Mouse (Mus musculus) heart, postnatal 0 days (tissue): Measurements from ENCODE around the gene Plcg2. TPM values are rescaled to one million over a fixed set of nuclear protein-coding genes. Genes with fewer than 3 reads are reported as not detected.
A peak's percentile ranks its signal among the peaks of the same experiment; 100 is the strongest.

ENCODE experiments used
- ATAC-seq: fragments of 200-750 bp; cut with Nextera tagmentation; 2 replicates; pipeline ENCODE4 v1.8.0; 2017; ENCODE audit warnings: low read depth, moderate number of reproducible peaks, moderate library complexity; ENCODE audit not compliant: insufficient read depth
- DNase-seq: peaks from one replicate; pipeline ENCODE4 v3.0.0-alpha.2; 2016; ENCODE audit warnings: low spot score
- H3K27ac ChIP-seq: fragments of 300-500 bp; sonication (generic); 2 replicates; pipeline ENCODE4 v1.5.1; 2014; ENCODE audit warnings: low read depth, mild to moderate bottlenecking
- H3K27me3 ChIP-seq: fragments of 300-500 bp; sonication (generic); 2 replicates; pipeline ENCODE4 v1.6.1; 2014; ENCODE audit warnings: low read length, mixed read lengths; ENCODE audit not compliant: control insufficient read depth, insufficient read depth
- H3K36me3 ChIP-seq: fragments of 300-500 bp; sonication (generic); replicated peaks from 2 replicates; pipeline ENCODE4 v1.6.1; 2014; ENCODE audit warnings: low read length, mixed read lengths; ENCODE audit not compliant: control insufficient read depth, insufficient read depth
- H3K4me1 ChIP-seq: fragments of 300-500 bp; sonication (generic); 2 replicates; pipeline ENCODE4 v1.6.1; 2014; ENCODE audit warnings: antibody characterized with exemption; ENCODE audit not compliant: control insufficient read depth, insufficient read depth
- H3K4me2 ChIP-seq: fragments of 300-500 bp; sonication (generic); 2 replicates; pipeline ENCODE4 v1.6.1; 2014; ENCODE audit warnings: low read depth, mild to moderate bottlenecking, low read length, moderate library complexity
- H3K4me3 ChIP-seq: fragments of 300-500 bp; sonication (generic); 2 replicates; pipeline ENCODE4 v1.5.1; 2014; ENCODE audit warnings: low read depth, low read length
- H3K9ac ChIP-seq: fragments of 300-500 bp; sonication (generic); replicated peaks from 2 replicates; pipeline ENCODE4 v1.6.1; 2014; ENCODE audit warnings: low read depth, low read length, mixed read lengths
- H3K9me3 ChIP-seq: fragments of 300-500 bp; sonication (generic); replicated peaks from 2 replicates; pipeline ENCODE4 v1.6.1; 2016; ENCODE audit warnings: low read length; ENCODE audit not compliant: control insufficient read depth
- CTCF ChIP-seq: IDR thresholded peaks from 2 replicates; pipeline ENCODE4 v1.5.1; 2016; ENCODE audit warnings: antibody characterized with exemption, control low read depth, low read depth
- EP300 ChIP-seq: IDR thresholded peaks from 2 replicates; pipeline ENCODE4 v1.6.1; 2016; ENCODE audit warnings: antibody characterized with exemption, low read depth
- WGBS: fragments of 180-500 bp; shearing (Covaris S2); extraction: QIAGEN DNeasy Blood & Tissue Kit; methylation state at CpG from one replicate; pipeline ENCODE4 v1.1.7; 2014; 5-methylcytosine and 5-hydroxymethylcytosine counted together
- polyA plus RNA-seq: library from polyadenylated mRNA; unstranded; fragments of >200 nt; fragmentation: Nextera tagmentation; extraction: Ambion mirVana; gene quantifications from 2 replicates; pipeline ENCODE4 v1.2.1, GENCODE M21; 2015
- total RNA-seq: library from RNA; depleted of rRNA; stranded (reverse); fragments of >200 nt; gene quantifications from 2 replicates; pipeline ENCODE4 v1.2.3, GENCODE M21; 2014; ENCODE audit warnings: low replicate concordance

Plcg2 gene
- total and polyA plus RNA-seq, 2 experiments from 2014 or later, result 5.0 to 8.8 TPM

- Histone ChIP-seq H3K36me3 (peaks cover 31% of the 10 kb centered on the region), H3K4me1 (no peaks in the 10 kb centered on the region), H3K9ac (no peak overlapping the region), H3K4me3 (no peak overlapping the region), H3K4me2 (no peak overlapping the region), H3K9me3 (no peaks in the 10 kb centered on the region), H3K27me3 (no peaks in the 10 kb centered on the region), H3K27ac (no peak overlapping the region)
- ATAC-seq, result 0 out of 2 replicates have a peak, but pooled peaks have one; percentile 33
- WGBS, result 50% methylated on average over 4 of the region's 5 CpGs
- TF ChIP-seq EP300, result no peak
- no peak for TF ChIP-seq CTCF
- no peak for DNase-seq
Observed at GRCm38 (mm10) chr8:117458440-117458839, 39.7 kb upstream of the Plcg2 start.

GRCm38 (mm10) chr8:117462701-117463284 lies 35.3 kb upstream of the Plcg2 start:
- Histone ChIP-seq H3K9me3 (no peaks in the 10 kb centered on the region), H3K27ac (no peak overlapping the region), H3K27me3 (no peaks in the 10 kb centered on the region), H3K4me2 (no peak overlapping the region), H3K4me3 (no peak overlapping the region), H3K9ac (no peak overlapping the region), H3K36me3 (0 out of 2 replicates have a peak, but pooled peaks cover 3% of the 10 kb centered on the region), H3K4me1 (no peaks in the 10 kb centered on the region)
- no peak for TF ChIP-seq EP300
- no peak for TF ChIP-seq CTCF
- DNase-seq, result no peak
- WGBS, result 81% methylated on average over 11 of the region's 11 CpGs
- no peak for ATAC-seq

GRCm38 (mm10) chr8:117464525-117464924 lies 33.6 kb upstream of the Plcg2 start:
- Histone ChIP-seq H3K9ac (no peak overlapping the region), H3K9me3 (no peaks in the 10 kb centered on the region), H3K4me1 (no peaks in the 10 kb centered on the region), H3K4me3 (no peak overlapping the region), H3K27ac (no peak overlapping the region), H3K4me2 (no peak overlapping the region), H3K36me3 (0 out of 2 replicates have a peak, but pooled peaks cover 3% of the 10 kb centered on the region), H3K27me3 (no peaks in the 10 kb centered on the region)
- ATAC-seq, result no peak
- TF ChIP-seq EP300, result no peak
- peak; percentile 18; the same call in 1 of the 2 replicates for TF ChIP-seq CTCF
- 93% methylated on average over 6 of the region's 6 CpGs for WGBS
- no peak for DNase-seq

GRCm38 (mm10) chr8:117465250-117465649 lies 32.8 kb upstream of the Plcg2 start:
- H3K9me3 ChIP-seq, result no peaks in the 10 kb centered on the region
- H3K4me1 ChIP-seq, result no peaks in the 10 kb centered on the region
- TF ChIP-seq EP300, result no peak
- peak; percentile 89 for TF ChIP-seq CTCF
- H3K4me2 ChIP-seq, result no peak overlapping the region
- DNase-seq (peak; percentile 91), ATAC-seq (peak; percentile 73)
- H3K9ac ChIP-seq, result no peak overlapping the region
- H3K36me3 ChIP-seq, result 0 out of 2 replicates have a peak, but pooled peaks cover 3% of the 10 kb centered on the region
- H3K4me3 ChIP-seq, result no peak overlapping the region
- WGBS, result 27% methylated on average over 5 of the region's 5 CpGs
- H3K27ac ChIP-seq, result no peak overlapping the region
- H3K27me3 ChIP-seq, result no peaks in the 10 kb centered on the region

- no peak for ATAC-seq
- WGBS, result 70% methylated on average over 10 of the region's 10 CpGs
- no peak overlapping the region for H3K9ac ChIP-seq
Observed at GRCm38 (mm10) chr8:117467466-117467865, 30.6 kb upstream of the Plcg2 start.

More at GRCm38 (mm10) chr8:117467466-117467865, 30.6 kb upstream of the Plcg2 start:
- DNase-seq, result no peak
- H3K4me3 ChIP-seq, result no peak overlapping the region
- H3K36me3 ChIP-seq, result no peaks in the 10 kb centered on the region
- no peaks in the 10 kb centered on the region for H3K4me1 ChIP-seq
- no peak overlapping the region for H3K27ac ChIP-seq
- H3K27me3 ChIP-seq, result no peaks in the 10 kb centered on the region
- TF ChIP-seq EP300 (no peak), CTCF (no peak)
- no peak overlapping the region for H3K4me2 ChIP-seq
- no peaks in the 10 kb centered on the region for H3K9me3 ChIP-seq
